Mouse (Mus musculus) midbrain, embryonic 10.5 days (tissue): Measurements from ENCODE around the gene Ago4. TPM values are rescaled to one million over a fixed set of nuclear protein-coding genes. Genes with fewer than 3 reads are reported as not detected.

Experiments used
- DNase-seq: peaks from one replicate; pipeline ENCODE4 v3.0.0-alpha.2; 2017; ENCODE audit warnings: low spot score
- H3K27ac ChIP-seq: fragments of 300-500 bp; sonication (generic); replicated peaks from 2 replicates; pipeline ENCODE4 v1.5.1; 2016; ENCODE audit warnings: mild to moderate bottlenecking
- H3K27me3 ChIP-seq: fragments of 300-500 bp; sonication (generic); 2 replicates; pipeline ENCODE4 v1.6.1; 2016; ENCODE audit warnings: low read depth, mild to moderate bottlenecking; ENCODE audit not compliant: poor library complexity, severe bottlenecking
- H3K36me3 ChIP-seq: fragments of 300-500 bp; sonication (generic); 2 replicates; pipeline ENCODE4 v1.6.1; 2016; ENCODE audit warnings: mild to moderate bottlenecking, moderate library complexity
- H3K4me1 ChIP-seq: fragments of 300-500 bp; sonication (generic); 2 replicates; pipeline ENCODE4 v1.6.1; 2016
- H3K4me3 ChIP-seq: fragments of 300-500 bp; sonication (generic); 2 replicates; pipeline ENCODE4 v1.5.1; 2016; ENCODE audit warnings: mild to moderate bottlenecking, moderate library complexity
- H3K9me3 ChIP-seq: fragments of 300-500 bp; sonication (generic); replicated peaks from 2 replicates; pipeline ENCODE4 v1.6.1; 2016; ENCODE audit warnings: mild to moderate bottlenecking
- WGBS: fragments of 180-500 bp; shearing (Covaris S2); methylation state at CpG from one replicate; pipeline ENCODE4 v1.1.7; 2016; 5-methylcytosine and 5-hydroxymethylcytosine counted together
- microRNA-seq: library from miRNA; unstranded; fragments of <30 nt; microRNA quantifications from one replicate; pipeline ENCODE4, GENCODE M21; 2017
- polyA plus RNA-seq: library from polyadenylated mRNA; unstranded; fragments of >200 nt; fragmentation: Nextera tagmentation; extraction: Ambion mirVana; gene quantifications from 2 replicates; pipeline ENCODE4 v1.2.1, GENCODE M21; 2016

Gene Ago4
- polyA plus RNA-seq, 1 experiment from 2014 or later: 2.3 TPM

DNA sequence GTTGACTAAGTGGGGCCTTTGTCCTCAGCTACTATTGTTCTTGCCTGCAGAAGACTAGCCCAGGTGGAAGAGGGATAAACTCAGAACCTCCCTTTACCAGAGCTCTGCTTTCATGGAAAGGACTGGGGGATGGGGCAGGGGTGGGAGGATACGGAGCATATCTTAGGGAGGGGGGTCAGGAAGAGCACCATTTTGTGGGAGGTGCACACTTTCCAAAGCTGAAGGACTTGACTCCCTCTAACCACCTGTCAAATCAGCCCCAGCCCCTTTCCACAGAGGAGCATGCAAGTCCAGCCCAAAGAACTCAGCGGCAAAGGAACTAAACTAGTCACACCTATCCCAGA is 68.4 kb downstream of the Ago4 start:
- Histone ChIP-seq H3K4me1 (peaks cover 65% of the 10 kb centered on the region), H3K27me3 (no peaks in the 10 kb centered on the region)

DNA sequence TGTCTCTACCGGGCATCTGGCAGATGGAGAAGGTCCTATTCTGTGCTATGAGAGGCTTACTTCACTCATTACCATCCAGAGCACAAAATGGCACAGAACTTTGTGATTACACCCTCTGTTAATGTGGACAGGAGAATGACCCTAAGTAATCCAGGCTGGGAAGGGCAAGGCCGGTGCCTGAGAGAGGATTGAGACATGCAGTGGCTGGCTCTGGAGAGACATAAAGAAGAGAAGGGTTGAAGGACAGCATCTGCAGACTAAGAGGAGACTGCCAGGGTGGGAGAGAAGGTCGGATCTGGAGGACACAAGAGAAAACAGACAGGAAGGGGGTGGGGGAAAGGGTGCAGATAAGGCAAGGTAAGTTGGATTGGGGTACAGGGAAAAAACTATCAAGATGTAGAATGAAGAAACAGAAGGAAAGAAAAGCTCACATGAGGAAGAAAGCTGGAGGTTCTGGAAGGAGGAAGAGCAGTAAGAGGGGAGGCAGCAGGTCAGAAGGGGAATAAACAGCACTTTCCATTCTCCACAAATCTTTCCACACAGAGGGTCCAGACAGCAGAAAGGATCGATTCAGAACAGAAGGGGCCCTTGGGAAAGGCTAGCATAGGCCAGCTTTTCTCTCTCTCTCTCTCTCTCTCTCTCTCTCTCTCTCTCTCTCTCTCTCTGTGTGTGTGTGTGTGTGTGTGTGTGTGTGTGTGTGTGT is 68.9 kb downstream of the Ago4 start:
- peak; percentile 22 for DNase-seq
- H3K4me3 ChIP-seq: peak overlapping the region; percentile 97
- no peaks in the 10 kb centered on the region for H3K27me3 ChIP-seq
- H3K36me3 ChIP-seq: peaks cover 36% of the 10 kb centered on the region
- 21% methylated on average over 4 of the region's 4 CpGs for WGBS
- peaks cover 64% of the 10 kb centered on the region for H3K4me1 ChIP-seq
- peak overlapping the region; percentile 100 for H3K27ac ChIP-seq
- H3K9me3 ChIP-seq: no peaks in the 10 kb centered on the region

More for the DNA sequence above, 68.4 kb downstream of the Ago4 start:
- peak overlapping the region; percentile 97 for H3K4me3 ChIP-seq
- no peaks in the 10 kb centered on the region for H3K9me3 ChIP-seq
- WGBS: 2% methylated on average over 2 of the region's 2 CpGs
- peak; percentile 57 for DNase-seq
- H3K36me3 ChIP-seq: peaks cover 31% of the 10 kb centered on the region
- peak overlapping the region; percentile 100 for H3K27ac ChIP-seq

DNA sequence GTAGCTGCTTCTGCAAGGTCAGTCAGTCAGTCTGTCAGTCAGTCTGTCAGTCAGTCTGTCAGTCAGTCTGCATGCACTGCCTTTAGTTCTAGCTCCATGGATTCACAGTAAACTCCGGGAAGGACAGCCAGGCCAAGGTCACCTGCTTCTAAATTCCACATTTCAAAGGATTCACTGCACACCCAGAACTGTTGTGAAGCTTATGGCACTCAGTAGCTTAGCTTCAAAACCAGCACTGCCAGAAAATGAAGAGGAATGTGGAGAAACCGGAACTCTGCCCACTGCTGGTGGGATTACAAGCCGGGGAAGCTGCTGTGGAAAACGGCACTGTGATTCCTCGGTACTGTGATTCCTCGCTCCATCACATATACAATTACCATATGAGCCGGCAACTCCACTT is 77.8 kb downstream of the Ago4 start:
- no peak for DNase-seq
- 94% methylated on average over 7 of the region's 7 CpGs for WGBS
- Histone ChIP-seq H3K27ac (no peak overlapping the region), H3K9me3 (no peaks in the 10 kb centered on the region), H3K4me1 (no peaks in the 10 kb centered on the region), H3K4me3 (no peak overlapping the region), H3K36me3 (peaks cover 100% of the 10 kb centered on the region), H3K27me3 (no peaks in the 10 kb centered on the region)

DNA sequence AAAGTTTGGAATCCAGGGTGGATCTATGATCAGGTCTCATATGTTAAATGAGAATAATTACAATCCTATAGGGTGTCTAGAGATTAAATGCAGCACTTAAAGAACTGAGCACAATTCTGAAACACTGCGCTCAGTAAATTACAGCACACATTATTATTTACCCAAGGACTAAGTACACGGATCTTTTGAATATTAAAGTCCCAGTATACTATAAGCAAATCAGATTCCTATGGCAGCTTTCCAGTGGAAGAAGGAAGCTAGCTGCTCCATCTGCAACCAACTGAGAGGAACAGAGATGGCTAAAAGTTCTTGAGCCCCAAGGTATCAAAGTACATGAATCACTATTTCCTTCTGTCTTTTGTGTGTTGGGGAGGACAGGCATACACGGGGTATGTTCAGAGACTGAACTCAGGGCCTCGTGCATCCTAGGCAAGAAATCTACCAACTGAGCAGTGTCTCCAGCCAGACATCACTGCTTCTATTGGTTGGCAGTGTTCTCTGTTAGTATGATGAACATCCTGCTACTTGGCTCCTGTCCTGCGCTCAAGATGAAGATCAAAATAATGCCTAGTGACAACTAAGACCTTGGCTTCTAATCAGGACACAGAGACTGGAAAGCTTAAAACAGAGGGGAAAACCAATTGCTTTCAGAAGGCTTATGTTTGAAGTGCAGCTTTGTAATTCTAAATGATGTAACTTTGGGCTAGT is 78.6 kb downstream of the Ago4 start:
- DNase-seq: no peak
- H3K27me3 ChIP-seq: no peaks in the 10 kb centered on the region
- H3K27ac ChIP-seq: no peak overlapping the region
- peaks cover 100% of the 10 kb centered on the region for H3K36me3 ChIP-seq
- H3K4me1 ChIP-seq: no peaks in the 10 kb centered on the region
- WGBS: 97% methylated on average over 5 of the region's 5 CpGs
- H3K9me3 ChIP-seq: no peaks in the 10 kb centered on the region
- no peak overlapping the region for H3K4me3 ChIP-seq

DNA sequence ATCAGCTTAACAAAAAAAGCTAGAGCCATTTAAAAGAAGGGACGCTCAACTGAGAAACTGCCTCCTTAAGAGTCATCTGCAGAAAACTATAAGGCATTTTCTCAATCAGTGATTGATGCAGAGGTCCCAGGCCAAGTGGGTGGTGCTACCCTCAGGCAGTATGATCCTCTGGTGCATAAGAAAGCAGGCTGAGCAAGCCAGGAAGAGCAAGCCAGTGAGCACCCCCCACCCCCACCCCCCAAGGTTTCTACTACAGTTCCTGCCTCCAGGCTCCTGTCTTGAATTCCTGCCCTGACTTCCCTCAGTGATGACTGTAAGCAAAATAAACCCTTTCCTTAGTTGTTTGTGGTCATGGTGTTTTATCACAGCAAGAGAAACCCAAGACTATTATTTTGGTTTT is 83.0 kb downstream of the Ago4 start:
- 87% methylated on average over 1 of the region's 1 CpGs for WGBS
- DNase-seq: no peak
- peaks cover 100% of the 10 kb centered on the region for H3K36me3 ChIP-seq
- no peaks in the 10 kb centered on the region for H3K4me1 ChIP-seq
- no peak overlapping the region for H3K4me3 ChIP-seq
- H3K27ac ChIP-seq: no peak overlapping the region
- H3K9me3 ChIP-seq: no peaks in the 10 kb centered on the region
- H3K27me3 ChIP-seq: no peaks in the 10 kb centered on the region

DNA sequence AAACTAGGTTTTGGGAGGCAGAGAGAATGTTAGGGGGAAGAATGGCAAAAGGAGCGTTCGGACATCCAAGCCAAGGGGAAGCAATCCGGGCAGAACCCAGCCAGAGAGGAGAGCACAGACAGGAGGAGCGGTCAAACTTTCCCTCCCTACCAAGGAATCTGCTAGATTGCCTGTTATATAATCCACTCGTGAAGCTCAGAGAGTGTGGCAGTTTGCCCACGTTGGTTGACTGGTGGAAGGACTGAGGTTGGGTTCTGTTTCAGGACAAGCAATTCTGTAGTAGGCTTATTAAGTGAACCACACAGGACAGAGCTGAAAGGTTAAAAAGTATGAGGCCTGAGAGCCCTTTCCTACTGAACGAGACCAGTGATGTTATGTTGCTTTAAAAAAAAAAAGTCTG is 86.1 kb downstream of the Ago4 start:
- WGBS: 93% methylated on average over 7 of the region's 7 CpGs
- Histone ChIP-seq H3K36me3 (peaks cover 100% of the 10 kb centered on the region), H3K27ac (no peak overlapping the region)

DNA sequence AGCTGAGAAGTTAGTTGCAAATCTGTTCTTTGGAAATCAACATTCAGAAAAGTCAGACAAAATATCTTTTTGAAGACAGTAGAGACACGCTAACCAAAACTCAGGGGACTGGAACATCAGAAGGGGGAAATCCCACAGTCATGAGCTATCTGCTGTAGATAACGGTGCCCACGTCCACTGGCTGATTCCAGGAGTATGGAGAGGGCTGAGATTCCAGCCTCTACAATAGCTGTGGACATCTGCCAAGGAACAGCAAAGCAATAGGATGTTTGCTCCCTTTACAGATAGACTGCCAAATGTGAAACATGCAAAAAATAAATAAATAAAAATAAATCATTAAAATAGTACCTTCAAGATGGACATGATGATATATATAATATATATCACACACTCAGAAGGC is 88.7 kb downstream of the Ago4 start:
- no peaks in the 10 kb centered on the region for H3K4me1 ChIP-seq
- no peak for DNase-seq
- H3K27ac ChIP-seq: no peak overlapping the region
- no peak overlapping the region for H3K4me3 ChIP-seq
- no peaks in the 10 kb centered on the region for H3K27me3 ChIP-seq
- 93% methylated on average over 3 of the region's 3 CpGs for WGBS
- H3K9me3 ChIP-seq: no peaks in the 10 kb centered on the region
- H3K36me3 ChIP-seq: peaks cover 100% of the 10 kb centered on the region

More for the DNA sequence above, 86.1 kb downstream of the Ago4 start:
- DNase-seq: no peak
- no peaks in the 10 kb centered on the region for H3K9me3 ChIP-seq
- H3K4me3 ChIP-seq: no peak overlapping the region
- no peaks in the 10 kb centered on the region for H3K27me3 ChIP-seq
- no peaks in the 10 kb centered on the region for H3K4me1 ChIP-seq

Small RNA genes lying within 50 kb of the gene (microRNA-seq; reads per million reads assigned to microRNA genes)
- not detected for gene Mir7119

Other genes with a start within 250 kb of the Ago4 start
- gene Col8a2, start 246.7 kb downstream of the Ago4 start, polyA plus RNA-seq: 2.8 and 6.5 TPM in 2 replicates
- gene Adprhl2, start 211.8 kb downstream of the Ago4 start, polyA plus RNA-seq: 80.8 and 88.4 TPM in 2 replicates
- 1.1 and 1.9 TPM in 2 replicates for gene Tekt2, start 207.8 kb downstream of the Ago4 start, polyA plus RNA-seq
- gene Ago3, start 103.9 kb downstream of the Ago4 start, polyA plus RNA-seq: 13.3 and 15.9 TPM in 2 replicates
- gene Ago1, start 64.9 kb downstream of the Ago4 start, polyA plus RNA-seq: 11.9 and 16.3 TPM in 2 replicates
- gene Clspn, start 23.5 kb upstream of the Ago4 start, polyA plus RNA-seq: 55.3 and 55.8 TPM in 2 replicates
- 1.0 and 1.4 TPM in 2 replicates for gene 5730409E04Rik, start 76.3 kb upstream of the Ago4 start, polyA plus RNA-seq
- 591 and 610 TPM in 2 replicates for gene Psmb2, start 144.2 kb upstream of the Ago4 start, polyA plus RNA-seq
- 0.25 and 0.65 TPM in 2 replicates for gene Tfap2e, start 202.8 kb upstream of the Ago4 start, polyA plus RNA-seq
- gene Ncdn, start 220.0 kb upstream of the Ago4 start, polyA plus RNA-seq: 33.5 and 38.1 TPM in 2 replicates
- 24.4 and 27.8 TPM in 2 replicates for gene AU040320, start 220.1 kb upstream of the Ago4 start, polyA plus RNA-seq